Mouse (Mus musculus): ENCODE results near the gene Myo1b. TPM values are rescaled to one million over a fixed set of nuclear protein-coding genes. Genes with fewer than 3 reads are reported as not detected.

Myo1b gene
- total RNA-seq, 2 experiments from 2014 or later = 0.07 to 1.2 TPM

DNA sequence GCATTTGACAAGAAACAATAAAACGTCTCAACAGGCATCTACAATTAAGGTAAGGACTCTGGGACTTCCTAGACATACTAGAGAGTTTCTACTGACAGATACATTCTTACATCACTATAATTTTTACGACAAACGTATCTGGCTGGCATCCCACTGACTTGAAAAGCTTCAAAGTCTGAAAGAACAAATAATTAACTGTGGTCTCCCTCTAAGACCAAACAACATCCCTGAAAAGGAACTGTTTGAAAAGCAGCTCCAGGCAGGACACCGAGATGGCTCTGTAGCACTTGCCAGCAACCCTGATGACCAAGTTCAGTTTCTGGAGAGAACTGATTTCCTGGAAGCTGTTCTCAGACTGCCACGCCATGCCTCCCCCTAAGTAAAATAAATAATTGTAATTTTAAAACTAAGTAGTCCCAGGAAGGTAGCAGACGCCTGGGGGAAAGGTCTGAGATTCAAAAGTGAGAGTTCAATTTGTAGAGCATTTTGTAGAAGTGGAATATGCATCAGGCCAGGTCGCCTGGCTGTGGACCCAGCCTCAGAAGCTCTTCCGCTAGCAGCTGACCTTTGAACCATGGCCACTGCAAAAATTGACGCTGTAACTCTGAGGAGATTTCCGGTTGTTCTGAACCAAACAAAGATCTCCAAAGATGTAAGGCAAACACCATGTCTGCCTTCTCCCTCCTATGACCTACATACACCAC is 60.2 kb downstream of the Myo1b start:
- no peak for ATAC-seq (ENCODE audit: poor library complexity, severe bottlenecking)

DNA sequence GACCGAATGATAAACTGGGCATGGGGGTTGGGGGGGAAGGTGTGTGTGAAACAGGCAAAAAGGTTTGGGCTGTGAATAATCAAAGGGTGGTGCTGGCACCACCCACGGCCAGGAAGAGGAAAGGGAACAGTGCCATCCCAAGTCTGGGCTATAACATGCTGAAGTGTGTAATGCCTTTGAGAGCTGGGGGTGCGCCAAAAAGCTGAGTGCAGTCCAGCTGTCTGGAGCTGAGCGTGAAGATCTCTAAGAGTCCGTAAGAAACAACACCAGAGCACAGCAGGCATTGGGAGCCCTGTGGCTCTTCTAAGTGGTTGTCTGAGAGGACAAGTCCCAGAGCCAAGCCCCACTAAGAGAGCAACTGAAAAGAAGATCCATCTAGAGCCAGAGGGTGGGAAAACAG is 63.6 kb downstream of the Myo1b start:
- no peak for ATAC-seq (ENCODE audit: poor library complexity, severe bottlenecking)

GRCm38 (mm10) chr1:51849570-51850211 is 66.2 kb downstream of the Myo1b start:
- ATAC-seq (ENCODE audit: poor library complexity, severe bottlenecking) = no peak

GRCm38 (mm10) chr1:51845264-51846036 is 70.4 kb downstream of the Myo1b start:
- no peak for ATAC-seq (ENCODE audit: poor library complexity, severe bottlenecking)

GRCm38 (mm10) chr1:51837845-51838623 is 77.8 kb downstream of the Myo1b start:
- no peak for ATAC-seq (ENCODE audit: poor library complexity, severe bottlenecking)

DNA sequence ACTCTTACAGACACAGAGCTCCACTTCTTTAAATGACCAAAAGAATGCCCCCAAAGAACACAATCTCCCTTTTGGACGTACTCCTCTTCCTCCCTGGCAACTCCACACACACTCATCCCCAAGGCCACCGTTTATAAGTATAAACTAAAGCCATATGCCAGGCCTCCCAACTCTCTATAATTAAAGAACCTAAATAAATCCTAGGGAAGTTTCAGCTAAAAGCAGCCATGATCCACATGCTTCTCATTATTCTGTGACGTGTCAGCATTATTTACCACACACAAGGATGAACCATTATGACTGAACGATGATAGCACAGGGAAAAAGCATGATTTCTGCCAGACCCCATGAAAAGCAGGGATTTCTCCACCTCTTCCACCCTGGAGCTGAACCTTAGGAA is 78.6 kb downstream of the Myo1b start:
- ATAC-seq (ENCODE audit: poor library complexity, severe bottlenecking) = no peak

DNA sequence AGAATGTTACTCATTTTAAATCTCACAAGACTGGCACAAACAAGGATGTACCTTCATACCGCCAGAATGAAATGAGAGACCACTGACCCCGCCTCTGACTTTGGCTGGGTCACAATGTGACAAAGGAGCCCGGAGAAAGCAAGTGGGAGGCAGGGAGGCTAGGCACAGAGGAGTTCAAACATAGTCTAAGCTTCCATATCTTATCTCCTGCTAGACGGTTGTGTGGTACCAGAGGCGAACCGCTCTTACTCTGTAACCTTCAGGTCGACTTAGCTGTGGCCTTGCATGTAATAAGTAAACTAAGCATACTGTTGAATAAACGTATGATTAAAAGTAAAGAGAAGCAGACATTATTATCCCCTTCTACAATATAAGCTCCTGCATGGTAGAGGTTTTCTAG is 80.1 kb downstream of the Myo1b start:
- ATAC-seq (ENCODE audit: poor library complexity, severe bottlenecking) = no peak

GRCm38 (mm10) chr1:51834072-51834471 is 81.8 kb downstream of the Myo1b start:
- no peak for ATAC-seq (ENCODE audit: poor library complexity, severe bottlenecking)

GRCm38 (mm10) chr1:51829353-51829752 is 86.5 kb downstream of the Myo1b start:
- no peak for ATAC-seq (ENCODE audit: poor library complexity, severe bottlenecking)

GRCm38 (mm10) chr1:51822531-51822930 is 93.3 kb downstream of the Myo1b start:
- ATAC-seq (ENCODE audit: poor library complexity, severe bottlenecking) = no peak

- ATAC-seq (ENCODE audit: poor library complexity, severe bottlenecking) = no peak
Measured at GRCm38 (mm10) chr1:51821701-51822495, 94.0 kb downstream of the Myo1b start.

DNA sequence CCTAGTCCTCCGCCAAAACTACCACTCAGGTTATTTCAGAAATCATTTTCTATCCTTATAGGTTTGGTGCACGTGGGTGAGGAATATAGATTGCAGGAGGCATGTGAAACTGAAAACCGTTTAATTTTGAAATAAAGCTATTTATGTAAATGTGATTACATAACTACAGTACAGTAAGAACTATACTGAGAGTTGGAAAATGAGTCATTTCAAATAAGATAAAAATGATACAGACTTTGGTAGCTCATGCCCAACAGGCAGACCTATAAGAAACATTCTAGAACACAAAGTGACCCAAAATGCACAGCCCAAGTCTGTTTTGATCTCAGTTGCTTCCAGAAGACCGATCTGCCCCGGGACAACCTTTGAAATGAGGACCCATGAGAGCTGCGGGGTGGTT is 95.4 kb downstream of the Myo1b start:
- ATAC-seq (ENCODE audit: poor library complexity, severe bottlenecking) = no peak

GRCm38 (mm10) chr1:51820013-51820441 is 95.8 kb downstream of the Myo1b start:
- no peak for ATAC-seq (ENCODE audit: poor library complexity, severe bottlenecking)

DNA sequence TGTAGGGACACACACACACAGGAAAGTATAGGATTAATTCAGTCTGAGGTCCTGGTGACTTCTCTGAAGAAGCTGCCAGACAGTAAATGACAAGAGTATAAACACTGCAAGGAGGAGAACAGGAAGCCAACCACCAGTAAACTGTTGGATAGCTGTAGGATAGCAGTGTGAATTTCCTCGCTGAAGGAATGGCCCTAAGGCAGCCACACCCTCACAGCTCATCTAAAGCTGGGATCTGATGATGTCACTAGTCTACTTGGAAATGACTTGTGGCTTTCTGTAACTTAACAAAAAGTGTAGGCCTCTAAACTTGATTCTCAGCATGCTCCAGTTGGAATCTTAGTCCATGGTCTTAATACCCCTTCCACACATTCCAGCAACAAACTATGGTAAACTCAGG is 100.2 kb downstream of the Myo1b start:
- ATAC-seq (ENCODE audit: poor library complexity, severe bottlenecking) = no peak

- no peak for ATAC-seq (ENCODE audit: poor library complexity, severe bottlenecking)
Measured at GRCm38 (mm10) chr1:51814854-51815630, 100.8 kb downstream of the Myo1b start.

GRCm38 (mm10) chr1:51808847-51809246 is 107.0 kb downstream of the Myo1b start:
- no peak for ATAC-seq (ENCODE audit: poor library complexity, severe bottlenecking)

DNA sequence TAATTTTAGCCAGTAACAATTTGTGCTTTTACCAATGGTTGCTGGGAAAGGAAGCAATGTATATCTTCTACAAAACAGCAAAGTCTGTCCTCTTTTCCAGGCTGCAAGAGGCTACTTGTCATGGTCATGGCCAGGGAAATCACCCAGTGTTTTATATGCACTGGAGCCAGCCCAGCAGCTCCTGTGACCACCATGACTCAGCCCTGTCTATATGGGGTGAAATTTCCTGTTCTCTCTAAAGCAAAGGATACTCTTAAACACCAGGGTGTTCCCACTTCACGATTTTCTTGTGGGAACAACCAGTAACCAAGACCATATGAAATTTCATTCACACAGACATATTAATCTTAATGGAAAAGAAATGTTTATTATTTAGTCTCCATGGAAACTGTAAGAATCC is 107.6 kb downstream of the Myo1b start:
- no peak for ATAC-seq (ENCODE audit: poor library complexity, severe bottlenecking)

- ATAC-seq (ENCODE audit: poor library complexity, severe bottlenecking) = peak; percentile 92
Measured at GRCm38 (mm10) chr1:51805040-51805610, 110.7 kb downstream of the Myo1b start.
